Mouse (Mus musculus) brain, embryonic 14.5 days (tissue): ENCODE measurements around the gene Cd300lg. TPM values are rescaled to one million over a fixed set of nuclear protein-coding genes. Genes with fewer than 3 reads are reported as not detected.

Experiments
- DNase-seq: peaks from one replicate; pipeline ENCODE4 v3.0.0-alpha.2; 2011; ENCODE audit warnings: low read depth
- CTCF ChIP-seq: fragments of 200-500 bp; IDR thresholded peaks from 2 replicates; pipeline ENCODE4 v1.5.1; 2012; ENCODE audit warnings: inconsistent platforms, mild to moderate bottlenecking, moderate library complexity, borderline replicate concordance; ENCODE audit not compliant: insufficient read depth, insufficient read length; ENCODE audit errors: extremely low read depth
- POLR2A ChIP-seq: fragments of 200-500 bp; IDR thresholded peaks from 2 replicates; pipeline ENCODE4 v1.6.1; 2012; ENCODE audit warnings: mild to moderate bottlenecking, inconsistent platforms, borderline replicate concordance; ENCODE audit not compliant: poor library complexity, insufficient read depth, insufficient read length, severe bottlenecking; ENCODE audit errors: extremely low read depth
- polyA plus RNA-seq: library from polyadenylated mRNA; depleted of rRNA; stranded (reverse); fragments of >200 nt; gene quantifications from 2 replicates; pipeline ENCODE4 v1.2.3, GENCODE M21; 2012

The Cd300lg gene
- polyA plus RNA-seq, 1 experiment = 0.15 TPM

DNA sequence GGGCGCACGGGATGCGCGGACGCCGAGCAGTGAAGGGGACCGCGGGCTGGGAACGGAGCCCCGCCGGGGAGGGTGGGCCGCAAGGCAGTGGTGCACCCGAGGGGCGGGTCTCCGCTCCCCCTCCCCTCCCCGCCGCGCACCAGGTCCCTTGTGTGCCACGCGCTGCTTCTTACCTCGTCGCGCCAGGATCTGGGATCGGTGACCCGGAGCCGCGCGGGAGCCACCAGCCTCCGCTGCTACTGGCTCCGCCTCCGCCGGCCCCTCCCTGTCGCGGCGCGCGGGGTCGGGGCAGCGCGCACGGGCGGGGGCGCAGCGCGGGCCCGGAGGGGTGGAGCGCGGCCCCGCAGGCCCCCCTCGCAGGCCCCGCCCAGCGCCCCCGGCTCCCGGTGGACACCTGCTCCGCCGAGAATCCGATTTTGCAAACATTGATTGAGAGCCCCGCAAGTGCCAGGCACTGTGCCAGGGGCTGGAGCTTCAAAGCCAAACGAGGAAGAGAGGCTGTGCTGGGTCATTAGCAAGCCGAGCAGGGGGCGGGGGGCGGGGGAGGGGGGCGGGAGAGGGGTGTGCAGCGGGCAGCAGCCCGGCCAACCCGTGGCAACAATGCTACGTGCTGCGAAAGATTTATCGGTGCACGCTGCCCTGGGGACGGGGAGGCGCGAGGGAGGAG lies 14.5 kb upstream of the Cd300lg start:
- DNase-seq = peak; percentile 97
- TF ChIP-seq POLR2A (peak; percentile 40; the same call in 1 of the 2 replicates), CTCF (no peak)

DNA sequence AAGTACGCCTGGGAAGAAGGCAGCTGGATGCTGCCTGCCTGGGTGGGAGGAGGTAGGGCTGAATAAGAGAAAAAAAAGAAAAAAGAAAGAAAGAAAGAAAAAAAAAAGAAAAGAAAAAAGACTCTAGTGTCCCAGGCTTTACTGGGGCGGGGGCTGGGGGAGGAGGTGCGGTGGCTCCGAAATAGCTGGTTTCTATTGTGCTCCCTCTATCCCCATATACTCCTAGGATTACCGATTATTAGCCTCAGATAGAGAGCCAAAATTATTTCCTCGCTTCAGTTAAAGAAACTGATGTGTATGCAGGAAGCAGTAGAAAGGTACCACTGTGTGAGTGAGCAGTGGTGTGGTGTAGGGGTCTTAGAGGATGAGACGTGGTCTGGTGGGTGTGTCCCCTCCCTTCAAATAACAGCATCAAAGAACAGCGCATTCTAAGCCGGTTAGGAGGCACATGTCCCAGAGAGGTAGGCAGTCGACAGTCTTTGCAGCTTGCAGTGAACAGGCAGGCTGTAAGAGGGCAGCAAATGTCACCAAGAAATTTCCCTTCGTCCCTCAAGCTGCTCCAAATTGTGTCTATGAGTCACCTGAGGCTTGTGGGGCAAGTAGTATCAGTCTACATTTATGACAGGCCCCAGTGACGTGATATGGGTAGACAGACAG lies 13.8 kb upstream of the Cd300lg start:
- peak; percentile 79 for DNase-seq
- TF ChIP-seq POLR2A (no peak; the same call in 1 of the 2 replicates), CTCF (0 out of 2 replicates have a peak, but pooled peaks have one; percentile 8)

DNA sequence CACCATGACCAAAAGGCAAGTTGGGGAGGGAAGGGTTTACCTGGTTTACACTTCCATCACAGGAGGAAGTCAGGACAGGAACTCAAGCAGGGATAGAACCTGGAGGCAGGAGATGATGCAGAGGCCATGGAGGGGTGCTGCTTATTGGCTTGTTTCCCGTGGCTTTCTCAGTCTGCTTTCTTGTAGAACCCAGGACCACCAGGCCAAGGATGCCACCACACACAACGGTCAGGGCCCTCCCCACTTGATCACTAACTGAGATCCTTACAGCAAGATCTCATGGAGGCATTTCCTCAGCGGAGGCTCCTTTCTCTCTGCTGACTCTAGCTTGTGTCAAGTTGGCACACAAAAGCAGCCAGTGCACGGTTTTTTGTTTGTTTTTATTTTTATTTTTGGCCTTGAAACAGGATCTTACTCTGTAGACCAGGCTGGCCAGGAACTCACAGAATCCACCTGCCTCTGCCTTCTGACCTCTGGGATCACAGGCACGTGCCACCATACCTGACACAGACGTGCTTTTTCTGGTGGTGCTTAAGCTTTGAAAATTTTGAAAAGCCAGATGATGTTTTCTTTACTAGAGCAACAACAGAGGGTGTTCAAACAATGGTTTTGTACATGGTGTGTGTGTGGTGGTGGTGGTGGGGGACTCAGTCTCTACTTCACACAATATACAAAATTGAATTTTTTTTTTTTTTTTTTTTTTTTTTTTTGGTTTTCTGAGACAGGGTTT lies 13.1 kb upstream of the Cd300lg start, which contains the start of gene Mpp3:
TSS of gene Mpp3 (minus strand) at position 375 of the 730 bp plus-strand sequence.
- no peak for DNase-seq
- no peak for TF ChIP-seq CTCF
- TF ChIP-seq POLR2A = no peak

DNA sequence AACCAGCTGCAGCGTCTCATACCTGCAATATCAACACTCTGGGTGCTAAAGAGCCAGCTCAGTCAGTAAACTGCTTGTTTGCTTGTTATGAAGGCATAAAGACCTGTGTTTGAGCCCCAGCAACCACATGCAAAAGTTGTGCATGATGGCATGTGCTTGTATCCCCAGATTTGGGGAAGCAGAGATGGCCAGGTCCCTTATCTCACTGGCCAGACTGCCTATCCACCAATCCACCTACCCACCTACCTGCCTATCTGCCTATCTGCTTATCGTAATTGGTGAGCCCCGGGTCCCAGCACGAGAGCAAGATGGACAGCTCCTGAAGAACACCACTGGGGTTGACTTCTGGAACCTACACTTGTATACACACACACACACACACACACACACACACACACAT lies 12.0 kb upstream of the Cd300lg start:
- no peak for DNase-seq
- TF ChIP-seq POLR2A (no peak), CTCF (no peak)

DNA sequence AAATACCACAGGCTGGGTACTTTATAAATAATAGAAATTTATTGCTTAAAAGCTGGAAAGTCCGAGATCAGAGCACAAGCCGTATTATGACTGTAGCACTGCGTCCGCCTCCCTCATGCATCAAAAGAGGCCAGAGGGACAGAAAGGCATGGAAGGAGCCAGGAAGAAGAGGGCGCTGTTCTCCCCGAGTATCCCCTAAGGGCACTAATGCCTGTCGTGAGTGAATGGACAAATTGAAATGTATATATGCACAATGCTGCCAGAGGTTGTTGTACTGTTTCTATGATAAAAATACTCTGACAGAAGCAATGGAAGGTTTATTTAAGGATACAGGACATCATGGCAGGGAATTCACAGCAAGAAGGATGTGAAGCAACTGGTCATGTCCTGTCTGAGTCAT lies 11.3 kb upstream of the Cd300lg start:
- no peak for DNase-seq
- TF ChIP-seq POLR2A = no peak
- peak; percentile 7; the same call in 1 of the 2 replicates for TF ChIP-seq CTCF

DNA sequence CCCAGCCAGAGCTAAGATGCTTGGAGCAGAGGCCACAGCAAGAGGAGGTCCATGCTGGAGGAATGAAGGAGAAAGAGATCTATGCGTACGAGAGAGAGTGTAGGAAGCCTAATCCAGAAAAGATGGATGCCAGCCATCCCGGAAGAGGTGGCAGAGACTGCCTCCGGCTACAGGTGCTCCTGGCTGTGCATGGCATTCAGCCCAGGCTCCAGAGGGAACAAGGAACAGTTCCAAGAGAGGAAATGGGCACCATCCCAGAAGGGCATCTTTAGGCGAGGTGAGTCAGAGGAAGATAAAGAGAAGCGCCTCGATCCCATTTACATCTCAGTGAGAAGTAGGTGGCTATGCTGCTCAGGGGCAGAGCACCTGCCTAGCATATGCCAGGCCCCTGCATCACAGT lies 10.2 kb upstream of the Cd300lg start:
- TF ChIP-seq POLR2A (no peak), CTCF (no peak)
- peak; percentile 65 for DNase-seq

DNA sequence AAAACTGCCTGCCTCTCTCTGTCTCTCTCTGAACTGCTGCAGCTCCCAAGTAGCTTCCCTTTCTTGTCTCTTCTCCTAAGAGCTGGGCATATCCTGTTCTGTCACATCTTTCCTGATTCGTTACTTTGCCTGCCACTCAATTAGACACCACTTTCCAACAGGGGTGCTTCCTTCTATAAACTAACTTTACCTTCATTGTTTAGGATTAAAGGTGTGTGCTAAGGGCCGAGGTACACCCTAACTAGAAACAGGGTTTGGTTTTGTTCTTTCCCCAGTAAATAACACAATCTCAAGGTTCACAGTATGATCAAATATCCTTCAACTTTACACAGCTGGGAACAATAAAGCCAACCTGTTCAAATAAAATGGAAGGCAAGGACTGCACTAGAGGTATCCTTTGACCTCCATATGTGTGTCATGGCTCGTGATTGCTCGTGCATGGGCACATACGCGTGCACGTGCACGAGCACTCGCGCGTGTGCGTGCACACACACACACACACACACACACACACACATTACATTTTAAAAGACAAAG lies 8.2 kb upstream of the Cd300lg start:
- TF ChIP-seq POLR2A (no peak), CTCF (no peak)
- no peak for DNase-seq

DNA sequence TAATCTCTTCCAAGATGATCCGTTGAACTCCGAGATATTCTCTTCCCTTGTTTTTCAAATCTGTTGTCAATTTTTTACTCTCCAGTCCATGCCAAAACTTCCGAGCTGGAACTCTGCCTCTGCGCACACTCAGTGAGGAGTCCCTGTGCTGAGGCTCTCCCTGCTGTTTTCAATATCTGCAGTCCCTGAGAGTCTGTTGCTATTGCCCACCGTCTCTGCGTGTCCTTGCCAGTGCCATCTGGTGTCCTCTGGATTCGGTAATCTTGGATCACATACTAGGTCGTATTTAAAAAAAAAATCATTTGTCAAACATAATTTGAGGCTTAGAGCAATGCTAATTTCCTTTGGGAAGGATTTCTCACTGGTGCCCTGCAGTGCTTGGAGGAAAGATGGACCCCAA lies 6.4 kb upstream of the Cd300lg start:
- TF ChIP-seq CTCF (no peak), POLR2A (no peak)
- DNase-seq = peak; percentile 71

DNA sequence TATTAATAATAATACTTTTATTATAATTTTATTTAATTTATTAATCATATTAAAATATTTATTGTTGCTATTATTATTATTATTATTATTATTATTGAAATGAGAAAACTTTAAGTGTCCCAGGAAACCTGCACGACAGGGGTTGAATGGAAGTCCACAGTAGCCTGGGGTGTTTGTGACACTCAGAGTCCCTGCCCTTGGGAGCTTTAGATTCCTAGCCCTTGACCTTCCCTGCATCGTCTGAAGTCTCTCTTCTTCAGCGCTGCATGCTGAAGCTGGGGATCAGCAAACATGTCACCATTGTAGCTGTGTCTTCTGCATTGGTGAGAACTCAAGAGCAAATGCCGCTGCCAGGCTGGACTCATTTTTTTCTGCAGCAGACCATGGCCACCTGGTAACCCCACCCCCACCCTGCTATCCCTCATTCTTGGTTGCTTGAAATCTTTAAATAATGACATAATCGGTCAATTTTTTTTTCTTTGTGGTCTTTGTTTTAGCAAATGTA lies 5.8 kb upstream of the Cd300lg start:
- DNase-seq = no peak
- TF ChIP-seq POLR2A (no peak), CTCF (no peak)

DNA sequence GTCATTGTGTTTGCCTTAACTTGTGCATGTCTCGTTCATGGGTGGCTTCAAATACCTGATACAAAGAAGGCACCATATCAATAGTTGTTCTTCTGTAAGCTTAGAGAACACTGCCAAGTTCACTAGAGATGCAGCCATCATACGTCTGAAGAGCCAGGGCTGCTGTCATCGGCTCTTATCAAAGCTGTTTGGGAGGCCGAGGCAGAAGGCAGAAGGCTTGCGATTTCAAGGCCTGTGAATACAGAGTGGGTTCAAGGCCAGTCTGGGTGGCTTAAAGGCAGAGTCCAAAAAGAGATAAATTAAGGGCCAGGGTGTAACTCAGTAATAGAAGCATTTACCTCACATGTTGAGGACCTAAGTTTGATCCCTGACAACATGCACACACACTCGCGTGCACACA lies 5.0 kb upstream of the Cd300lg start:
- DNase-seq = no peak
- TF ChIP-seq POLR2A = no peak
- no peak for TF ChIP-seq CTCF

DNA sequence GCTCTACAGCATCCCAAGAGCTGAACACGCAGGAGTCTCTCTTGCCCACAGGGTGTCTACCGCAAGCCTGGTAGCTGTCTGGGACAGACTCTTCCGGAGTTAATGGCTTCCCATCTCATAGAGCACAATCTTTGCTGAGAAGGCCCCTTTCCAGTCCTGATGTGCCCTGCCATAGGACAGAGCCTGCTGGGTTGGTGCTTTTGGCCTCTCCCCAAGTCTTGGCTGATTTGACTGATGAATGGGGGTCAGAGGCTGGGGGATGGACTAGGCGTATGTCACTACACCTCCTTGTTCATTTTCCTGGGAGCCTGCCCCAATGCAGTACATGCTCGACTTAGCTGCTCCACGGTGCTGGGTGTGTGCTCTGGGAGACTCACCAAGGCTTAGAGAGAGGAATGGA lies 3.5 kb upstream of the Cd300lg start:
- no peak for DNase-seq
- TF ChIP-seq POLR2A (no peak), CTCF (no peak)

DNA sequence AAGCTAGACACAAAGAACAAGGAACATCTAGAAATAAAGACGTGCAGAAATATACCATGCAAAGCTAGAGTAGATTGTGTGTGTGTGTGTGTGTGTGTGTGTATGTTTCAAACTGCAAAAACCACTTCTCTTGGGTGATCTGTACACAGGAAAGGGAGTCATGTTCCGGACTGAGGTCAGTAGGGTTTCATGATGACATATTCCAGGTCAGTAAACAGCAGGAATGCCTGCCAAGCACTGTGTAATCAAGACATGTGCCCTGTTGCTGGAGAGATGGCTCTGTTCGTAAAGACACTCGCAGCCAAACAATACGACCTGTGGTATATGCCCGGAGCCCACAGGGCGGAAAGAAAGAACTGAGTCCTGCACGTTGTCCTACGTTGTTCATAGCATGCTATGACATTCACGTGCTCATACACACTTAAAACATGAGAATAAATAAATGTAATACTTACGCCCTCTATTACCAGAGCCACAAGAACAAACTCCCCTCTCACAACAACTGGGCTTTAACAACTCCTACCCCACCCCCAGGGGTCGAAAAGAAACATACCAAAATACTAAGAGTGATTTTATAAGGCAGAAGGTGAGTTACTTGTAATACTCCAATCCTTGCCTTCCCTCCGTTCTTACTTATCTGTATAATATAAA lies 1.7 kb upstream of the Cd300lg start:
- no peak for TF ChIP-seq POLR2A
- TF ChIP-seq CTCF = no peak
- DNase-seq = no peak

DNA sequence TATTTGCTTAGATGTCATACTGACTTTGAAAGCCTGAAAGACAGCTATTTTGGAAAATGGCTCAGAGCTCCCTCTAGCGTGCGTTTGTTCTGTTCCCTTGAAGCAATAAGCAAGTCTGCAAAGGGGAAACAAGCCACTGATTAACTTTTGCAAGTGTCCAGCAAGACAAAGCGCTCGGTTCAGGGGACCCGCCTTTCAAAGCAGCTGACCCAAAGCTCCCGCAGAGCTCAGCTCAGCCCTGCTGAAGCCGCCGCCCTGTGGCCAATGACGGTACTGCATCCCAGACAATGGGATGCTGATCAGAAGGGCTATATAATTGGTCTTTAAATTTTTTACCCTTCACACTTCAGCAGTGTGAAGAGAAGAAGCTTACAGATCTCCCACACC lies 1.2 kb upstream of the Cd300lg start:
- peak; percentile 92 for DNase-seq
- TF ChIP-seq POLR2A (no peak), CTCF (peak; percentile 81)

DNA sequence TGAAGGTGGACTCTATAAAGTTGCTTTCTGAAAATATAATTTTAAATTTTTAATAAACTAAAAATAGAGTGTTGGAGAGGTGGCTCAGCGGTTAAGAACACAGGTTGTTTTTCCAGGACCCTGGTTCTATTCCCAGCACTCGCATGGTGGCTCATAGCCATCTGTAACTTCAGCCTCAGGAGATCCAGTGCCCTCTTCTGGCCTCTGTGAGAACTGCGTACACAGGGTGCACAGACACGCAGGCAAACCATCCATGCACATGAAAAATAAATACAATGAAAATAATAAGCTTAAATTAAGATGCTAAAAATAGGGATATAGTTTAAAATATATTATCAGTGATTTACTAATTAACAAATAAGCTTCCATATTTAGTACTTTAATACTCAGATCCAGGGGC lies 663 bp upstream of the Cd300lg start:
- no peak for TF ChIP-seq POLR2A
- TF ChIP-seq CTCF = no peak
- DNase-seq = no peak
